Mouse (Mus musculus): ENCODE measurements around the gene Fam83b. TPM values are rescaled to one million over a fixed set of nuclear protein-coding genes. Genes with fewer than 3 reads are reported as not detected.

The Fam83b gene
- total and polyA plus RNA-seq, 3 experiments = 0.08 to 0.41 (median 0.40) TPM

GRCm38 (mm10) chr9:76489737-76490136 lies 77.2 kb downstream of the Fam83b start:
- Histone ChIP-seq H3K27me3 (replicated peaks) (no peaks in the 10 kb centered on the region), H3K36me3 (replicated peaks in 1 of 2; ENCODE audit: control insufficient read depth in 1 of 2, insufficient read depth in 1 of 2, low read length in 1 of 2) (no peaks in the 10 kb centered on the region), H3K27ac (ENCODE audit: insufficient read depth, low read depth) (no peak overlapping the region), H3K79me2 (replicated peaks; ENCODE audit: control insufficient read depth, extremely low read depth, insufficient read depth, poor library complexity, severe bottlenecking) (no peaks in the 10 kb centered on the region), H3K4me1 (ENCODE audit: control insufficient read depth in 1 of 2, insufficient read depth in 2 of 2) (no peaks in the 10 kb centered on the region), H3K9me3 (replicated peaks; ENCODE audit: low read length) (no peaks in the 10 kb centered on the region), H3K9ac (ENCODE audit: insufficient read depth, low read depth) (no peak overlapping the region), H3K4me2 (ENCODE audit: insufficient read depth, low read depth, poor library complexity, severe bottlenecking) (no peak overlapping the region), H3K4me3 (replicated peaks in 1 of 3; ENCODE audit: low read depth in 2 of 3, low read length in 2 of 3, poor library complexity in 1 of 3) (no peak overlapping the region)
- in situ Hi-C loops (cut with MboI; ENCODE audit: low pct_ligation_motif_present, low pct_unique_long_range_greater_than_20kb, low sequenced_read_pairs) (no loop called here), dilution Hi-C loops (cut with MboI; ENCODE audit: extremely low pct_ligation_motif_present, extremely low pct_unique_long_range_greater_than_20kb, low sequenced_read_pairs) (no loop called here)
- no peak for TF ChIP-seq E2F4 (IDR thresholded peaks at IDR 0.05; ENCODE audit: insufficient replicate concordance, low read depth, low read length)
- no peak for DNase-seq (ENCODE audit: extremely low read depth)

DNA sequence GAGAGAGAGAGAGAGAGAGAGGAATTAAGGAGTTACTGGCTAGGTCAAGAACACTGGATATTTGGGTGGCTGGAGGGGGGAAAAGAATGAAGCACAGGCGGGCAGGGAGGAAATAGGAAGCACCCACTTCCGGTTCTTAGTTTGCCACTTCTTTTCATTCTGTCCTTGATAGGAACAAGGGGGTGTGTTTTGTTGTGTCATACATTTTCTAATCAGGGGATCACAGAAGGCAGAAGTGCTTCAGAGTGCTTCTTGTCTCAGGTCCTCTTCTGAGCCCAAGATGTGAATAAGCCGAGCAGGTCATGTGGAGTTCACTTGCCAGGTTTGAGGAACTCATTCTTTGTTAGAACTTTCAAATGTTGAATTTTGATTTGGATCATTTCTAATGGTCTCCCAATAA lies 86.8 kb downstream of the Fam83b start:
- no peak overlapping the region for H3K4me3 ChIP-seq (replicated peaks in 1 of 3; ENCODE audit: low read depth in 2 of 3, low read length in 2 of 3, poor library complexity in 1 of 3)
- in situ Hi-C loops (cut with MboI; ENCODE audit: low pct_ligation_motif_present, low pct_unique_long_range_greater_than_20kb, low sequenced_read_pairs) = no loop called here
- no peaks in the 10 kb centered on the region for H3K79me2 ChIP-seq (replicated peaks; ENCODE audit: control insufficient read depth, extremely low read depth, insufficient read depth, poor library complexity, severe bottlenecking)
- dilution Hi-C loops (cut with MboI; ENCODE audit: extremely low pct_ligation_motif_present, extremely low pct_unique_long_range_greater_than_20kb, low sequenced_read_pairs) = no loop called here
- no peaks in the 10 kb centered on the region for H3K9me3 ChIP-seq (replicated peaks; ENCODE audit: low read length)
- no peaks in the 10 kb centered on the region for H3K36me3 ChIP-seq (replicated peaks in 1 of 2; ENCODE audit: control insufficient read depth in 1 of 2, insufficient read depth in 1 of 2, low read length in 1 of 2)
- no peak overlapping the region for H3K4me2 ChIP-seq (ENCODE audit: insufficient read depth, low read depth, poor library complexity, severe bottlenecking)
- no peaks in the 10 kb centered on the region for H3K4me1 ChIP-seq (ENCODE audit: control insufficient read depth in 1 of 2, insufficient read depth in 2 of 2)
- TF ChIP-seq ZNF384 (IDR thresholded peaks at IDR 0.05; ENCODE audit: low read depth, low read length) (no peak), ETS1 (conservative IDR thresholded peaks at IDR 0.05; ENCODE audit: low read depth, low read length) (no peak), E2F4 (IDR thresholded peaks at IDR 0.05; ENCODE audit: insufficient replicate concordance, low read depth, low read length) (no peak), USF1 (IDR thresholded peaks at IDR 0.05; ENCODE audit: low read depth, low read length) (no peak), SIN3A (IDR thresholded peaks at IDR 0.05; ENCODE audit: low read length) (no peak), BHLHE40 (IDR thresholded peaks at IDR 0.05; ENCODE audit: low read depth, low read length) (no peak), IRF4 (IDR thresholded peaks at IDR 0.05; ENCODE audit: low read depth, low read length) (no peak), CTCF (conservative IDR thresholded peaks at IDR 0.05 in 1 of 2, IDR thresholded peaks at IDR 0.05 in 1 of 2; ENCODE audit: low read depth in 2 of 2, low read length in 2 of 2) (no peak), CHD2 (IDR thresholded peaks at IDR 0.05; ENCODE audit: low read length) (no peak), MYC (IDR thresholded peaks at IDR 0.05; ENCODE audit: low read depth, low read length) (no peak)
- H3K27me3 ChIP-seq (replicated peaks) = no peaks in the 10 kb centered on the region
- DNase-seq (ENCODE audit: extremely low read depth) = no peak
- no peak overlapping the region for H3K27ac ChIP-seq (ENCODE audit: insufficient read depth, low read depth)
- no peak overlapping the region for H3K9ac ChIP-seq (ENCODE audit: insufficient read depth, low read depth)

- Histone ChIP-seq H3K27ac (ENCODE audit: insufficient read depth, low read depth) (no peak overlapping the region), H3K9me3 (replicated peaks; ENCODE audit: low read length) (no peaks in the 10 kb centered on the region), H3K4me1 (ENCODE audit: control insufficient read depth in 1 of 2, insufficient read depth in 2 of 2) (no peaks in the 10 kb centered on the region), H3K27me3 (replicated peaks) (no peaks in the 10 kb centered on the region), H3K36me3 (replicated peaks in 1 of 2; ENCODE audit: control insufficient read depth in 1 of 2, insufficient read depth in 1 of 2, low read length in 1 of 2) (no peaks in the 10 kb centered on the region), H3K9ac (ENCODE audit: insufficient read depth, low read depth) (no peak overlapping the region), H3K4me2 (ENCODE audit: insufficient read depth, low read depth, poor library complexity, severe bottlenecking) (no peak overlapping the region), H3K4me3 (replicated peaks in 1 of 3; ENCODE audit: low read depth in 2 of 3, low read length in 2 of 3, poor library complexity in 1 of 3) (no peak overlapping the region), H3K79me2 (replicated peaks; ENCODE audit: control insufficient read depth, extremely low read depth, insufficient read depth, poor library complexity, severe bottlenecking) (no peaks in the 10 kb centered on the region)
- no peak for DNase-seq (ENCODE audit: extremely low read depth)
- TF ChIP-seq UBTF (IDR thresholded peaks at IDR 0.05; ENCODE audit: low read depth, low read length) = no peak
- TF ChIP-seq TBP (conservative IDR thresholded peaks at IDR 0.05; ENCODE audit: low read depth, low read length) = no peak
- TF ChIP-seq MAX (IDR thresholded peaks at IDR 0.05; ENCODE audit: low read length) = no peak
- no peak for TF ChIP-seq BHLHE40 (IDR thresholded peaks at IDR 0.05; ENCODE audit: low read depth, low read length)
- TF ChIP-seq POLR2AphosphoS2 (IDR thresholded peaks at IDR 0.05; ENCODE audit: low read depth, low read length) = no peak
- no peak for TF ChIP-seq RAD21 (IDR thresholded peaks at IDR 0.05; ENCODE audit: low read depth, low read length)
- TF ChIP-seq KAT2A (IDR thresholded peaks at IDR 0.05; ENCODE audit: insufficient replicate concordance, low read length) = no peak
- no peak for TF ChIP-seq ZKSCAN1 (IDR thresholded peaks at IDR 0.05; ENCODE audit: borderline replicate concordance, low read depth, low read length)
- dilution Hi-C loops (cut with MboI; ENCODE audit: extremely low pct_ligation_motif_present, extremely low pct_unique_long_range_greater_than_20kb, low sequenced_read_pairs) = no loop called here
- in situ Hi-C loops (cut with MboI; ENCODE audit: low pct_ligation_motif_present, low pct_unique_long_range_greater_than_20kb, low sequenced_read_pairs) = no loop called here
These were observed 97.4 kb downstream of the Fam83b start for GRCm38 (mm10) chr9:76469500-76469899.
